Mouse (Mus musculus) gastrocnemius, adult 2 months (tissue): ENCODE data around the gene Cenpn. TPM values are rescaled to one million over a fixed set of nuclear protein-coding genes. Genes with fewer than 3 reads are reported as not detected.
A peak's percentile ranks its signal among the peaks of the same experiment; 100 is the strongest.

ENCODE experiments used
- DNase-seq: peaks from one replicate; pipeline ENCODE4 v3.0.0; 2022
- H3K27ac ChIP-seq: fragments of 200-600 bp; 2 replicates; pipeline ENCODE4 v1.8.1; 2022; ENCODE audit warnings: mild to moderate bottlenecking
- H3K4me3 ChIP-seq: fragments of 200-600 bp; 2 replicates; pipeline ENCODE4 v1.8.1; 2022; ENCODE audit warnings: mild to moderate bottlenecking, moderate library complexity
- CTCF ChIP-seq: fragments of 200-600 bp; IDR thresholded peaks from 2 replicates; pipeline ENCODE4 v1.8.1; 2022; ENCODE audit warnings: antibody characterized with exemption, mild to moderate bottlenecking, moderate library complexity
- intact Hi-C: fragments of 180-260 bp; cut with DNase I; formaldehyde crosslinking; loops from one replicate; pipeline ENCODE4 v1.15.1; 2025
- long read RNA-seq, 2 experiments: library from polyadenylated mRNA; stranded (forward); transcript quantifications; one replicate each; pipeline ENCODE4 v2.0.0; 2021
- total RNA-seq, 2 experiments: library from RNA; stranded (reverse); gene quantifications; 2 replicates each; pipeline ENCODE4 v1.2.3; 2021

Cenpn gene
- total RNA-seq, result under 1 TPM; 0.43 to 0.50 TPM
- long read RNA-seq, experiment 1, result 0 reads
- long read RNA-seq, experiment 2, partial matches to known transcripts, result 0 of 1 reads
- long read RNA-seq, experiment 2, other reads (novel, unspliced or antisense), result 0 of 1 reads

GRCm38 (mm10) chr8:116921337-116922059 lies at the start of gene Cenpn, which contains the start of gene Cmc2:
TSS of gene Cenpn (plus strand) at chr8:116921730.
TSS of gene Cmc2 (minus strand) at chr8:116921455.
- no peak for TF ChIP-seq CTCF
- Histone ChIP-seq H3K4me3 (peak within 1 kb of the TSS; percentile 93), H3K27ac (peak within 1 kb of the TSS; percentile 94)
- intact Hi-C loops, result loop anchor here (2.0 kb wide), 1 partner anchor 57 kb away; the partner anchor contains the start of gene 1700030J22Rik
- peak; percentile 96 for DNase-seq

GRCm38 (mm10) chr8:116872761-116873342 lies 48.7 kb upstream of the Cenpn start:
- DNase-seq, result no peak
- TF ChIP-seq CTCF, result peak; percentile 55
- no peak overlapping the region for H3K4me3 ChIP-seq
- intact Hi-C loops, result no loop called here
- no peak overlapping the region for H3K27ac ChIP-seq

GRCm38 (mm10) chr8:116873586-116873985 lies 47.9 kb upstream of the Cenpn start:
- H3K4me3 ChIP-seq, result no peak overlapping the region
- TF ChIP-seq CTCF, result no peak
- no peak overlapping the region for H3K27ac ChIP-seq
- DNase-seq, result no peak
- intact Hi-C loops, result no loop called here

- no peak for TF ChIP-seq CTCF
- Histone ChIP-seq H3K4me3 (no peak overlapping the region), H3K27ac (no peak overlapping the region)
- DNase-seq, result no peak
- intact Hi-C loops, result no loop called here
These were observed 47.5 kb upstream of the Cenpn start for GRCm38 (mm10) chr8:116873986-116874385.

- no peak for TF ChIP-seq CTCF
- H3K4me3 ChIP-seq, result no peak overlapping the region
- no peak overlapping the region for H3K27ac ChIP-seq
- no peak for DNase-seq
- intact Hi-C loops, result no loop called here
These were observed 45.6 kb upstream of the Cenpn start for GRCm38 (mm10) chr8:116875798-116876450.

GRCm38 (mm10) chr8:116881396-116881795 lies 40.1 kb upstream of the Cenpn start:
- no peak for DNase-seq
- no peak overlapping the region for H3K27ac ChIP-seq
- no peak for TF ChIP-seq CTCF
- no peak overlapping the region for H3K4me3 ChIP-seq
- intact Hi-C loops, result no loop called here

GRCm38 (mm10) chr8:116887813-116888212 lies 33.7 kb upstream of the Cenpn start:
- Histone ChIP-seq H3K27ac (no peak overlapping the region), H3K4me3 (no peak overlapping the region)
- intact Hi-C loops, result no loop called here
- DNase-seq, result no peak
- no peak for TF ChIP-seq CTCF

- no peak for TF ChIP-seq CTCF
These were observed 30.1 kb upstream of the Cenpn start for GRCm38 (mm10) chr8:116891446-116891845.

GRCm38 (mm10) chr8:116892130-116892529 lies 29.4 kb upstream of the Cenpn start:
- TF ChIP-seq CTCF, result no peak
- intact Hi-C loops, result no loop called here

More at GRCm38 (mm10) chr8:116891446-116891845, 30.1 kb upstream of the Cenpn start:
- Histone ChIP-seq H3K4me3 (no peak overlapping the region), H3K27ac (no peak overlapping the region)
- no peak for DNase-seq
- intact Hi-C loops, result no loop called here

GRCm38 (mm10) chr8:116892636-116893035 lies 28.9 kb upstream of the Cenpn start:
- intact Hi-C loops, result no loop called here
- TF ChIP-seq CTCF, result no peak
- peak overlapping the region; percentile 6; the same call in 1 of the 2 replicates for H3K27ac ChIP-seq
- peak overlapping the region; percentile 17; the same call in 1 of the 2 replicates for H3K4me3 ChIP-seq
- DNase-seq, result no peak

More at GRCm38 (mm10) chr8:116892130-116892529, 29.4 kb upstream of the Cenpn start:
- DNase-seq, result no peak
- Histone ChIP-seq H3K27ac (peak overlapping the region; percentile 6; the same call in 1 of the 2 replicates), H3K4me3 (peak overlapping the region; percentile 17; the same call in 1 of the 2 replicates)

GRCm38 (mm10) chr8:116893938-116894337 lies 27.6 kb upstream of the Cenpn start:
- no peak overlapping the region for H3K4me3 ChIP-seq
- intact Hi-C loops, result no loop called here
- DNase-seq, result no peak
- TF ChIP-seq CTCF, result no peak
- no peak overlapping the region for H3K27ac ChIP-seq

- no peak for TF ChIP-seq CTCF
- peak overlapping the region; percentile 57; the same call in 1 of the 2 replicates for H3K27ac ChIP-seq
These were observed 26.0 kb upstream of the Cenpn start for GRCm38 (mm10) chr8:116895521-116895920.

More at GRCm38 (mm10) chr8:116895521-116895920, 26.0 kb upstream of the Cenpn start:
- DNase-seq, result no peak
- intact Hi-C loops, result no loop called here
- 0 out of 2 replicates have a peak overlapping the region, but pooled peaks have one; percentile 13 for H3K4me3 ChIP-seq
